Mouse (Mus musculus) intestine, postnatal 0 days (tissue): ENCODE measurements at regions not wholly inside any gene's neighbourhood (a gene's known extent, or its start where the extent isn't known, plus 50 kb on each side); places are given as distances from the start of the nearest gene placed in this dataset.

Experiments used
- ATAC-seq: fragments of 200-750 bp; cut with Nextera tagmentation; 2 replicates; pipeline ENCODE4 v1.8.0; 2017; ENCODE audit warnings: mild to moderate bottlenecking, moderate TSS enrichment, moderate library complexity
- H3K27ac ChIP-seq: fragments of 300-500 bp; sonication (generic); 2 replicates; pipeline ENCODE4 v1.5.1; 2014; ENCODE audit warnings: mild to moderate bottlenecking, low read depth, low read length, moderate library complexity
- H3K27me3 ChIP-seq: fragments of 300-500 bp; sonication (generic); replicated peaks from 2 replicates; pipeline ENCODE4 v1.6.1; 2014; ENCODE audit warnings: low read length, mixed read lengths; ENCODE audit not compliant: control insufficient read depth, insufficient read depth
- H3K36me3 ChIP-seq: fragments of 300-500 bp; sonication (generic); 2 replicates; pipeline ENCODE4 v1.6.1; 2014; ENCODE audit warnings: mild to moderate bottlenecking, moderate library complexity; ENCODE audit not compliant: control insufficient read depth, insufficient read depth
- H3K4me1 ChIP-seq: fragments of 300-500 bp; sonication (generic); replicated peaks from 2 replicates; pipeline ENCODE4 v1.6.1; 2014; ENCODE audit warnings: antibody characterized with exemption, low read length, mixed read lengths; ENCODE audit not compliant: control insufficient read depth, insufficient read depth
- H3K4me2 ChIP-seq: fragments of 300-500 bp; sonication (generic); replicated peaks from 2 replicates; pipeline ENCODE4 v1.6.1; 2014; ENCODE audit warnings: low read depth, mild to moderate bottlenecking, moderate library complexity
- H3K4me3 ChIP-seq: fragments of 300-500 bp; sonication (generic); 2 replicates; pipeline ENCODE4 v1.5.1; 2014; ENCODE audit warnings: low read depth, low read length
- H3K9ac ChIP-seq: fragments of 300-500 bp; sonication (generic); 2 replicates; pipeline ENCODE4 v1.6.1; 2014; ENCODE audit warnings: mild to moderate bottlenecking, low read depth, low read length
- H3K9me3 ChIP-seq: fragments of 300-500 bp; sonication (generic); 2 replicates; pipeline ENCODE4 v1.6.1; 2016; ENCODE audit warnings: mixed run types; ENCODE audit not compliant: control insufficient read depth
- CTCF ChIP-seq: sonication (generic); IDR thresholded peaks from 2 replicates; pipeline ENCODE4 v1.5.1; 2016; ENCODE audit warnings: low read depth, mild to moderate bottlenecking, control low read depth, antibody characterized with exemption, moderate library complexity
- WGBS: fragments of 180-500 bp; shearing (Covaris S2); extraction: QIAGEN DNeasy Blood & Tissue Kit; methylation state at CpG from one replicate; pipeline ENCODE4 v1.1.7; 2014; 5-methylcytosine and 5-hydroxymethylcytosine counted together

DNA sequence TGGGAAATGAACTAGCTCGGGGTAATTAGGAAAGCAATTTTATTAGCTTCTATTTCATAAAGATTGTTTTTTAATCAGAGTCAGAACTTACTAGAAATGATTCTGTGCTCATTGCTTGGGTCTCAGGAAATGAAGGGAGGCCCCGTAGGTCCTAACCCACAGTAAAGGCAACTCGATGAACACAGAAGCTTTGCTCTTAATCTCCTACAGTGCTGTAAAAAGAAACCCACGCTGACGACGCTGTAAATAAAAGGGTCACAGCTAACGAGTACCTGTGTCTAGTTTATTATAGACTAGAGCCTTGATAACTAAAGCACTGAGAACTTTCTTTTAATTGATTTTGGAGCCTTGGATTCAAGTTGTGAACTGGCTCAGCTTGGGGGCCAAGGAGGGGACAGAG is 618.7 kb downstream of the Bcl11a start:
- no peak overlapping the region for H3K4me2 ChIP-seq
- H3K9ac ChIP-seq, result no peak overlapping the region
- H3K4me3 ChIP-seq, result no peak overlapping the region
- no peak for TF ChIP-seq CTCF
- H3K27me3 ChIP-seq, result no peaks in the 10 kb centered on the region
- no peaks in the 10 kb centered on the region for H3K9me3 ChIP-seq
- ATAC-seq, result no peak
- no peaks in the 10 kb centered on the region for H3K4me1 ChIP-seq
- H3K36me3 ChIP-seq, result no peaks in the 10 kb centered on the region
- WGBS, result 32% methylated on average over 7 of the region's 7 CpGs
- H3K27ac ChIP-seq, result no peak overlapping the region

DNA sequence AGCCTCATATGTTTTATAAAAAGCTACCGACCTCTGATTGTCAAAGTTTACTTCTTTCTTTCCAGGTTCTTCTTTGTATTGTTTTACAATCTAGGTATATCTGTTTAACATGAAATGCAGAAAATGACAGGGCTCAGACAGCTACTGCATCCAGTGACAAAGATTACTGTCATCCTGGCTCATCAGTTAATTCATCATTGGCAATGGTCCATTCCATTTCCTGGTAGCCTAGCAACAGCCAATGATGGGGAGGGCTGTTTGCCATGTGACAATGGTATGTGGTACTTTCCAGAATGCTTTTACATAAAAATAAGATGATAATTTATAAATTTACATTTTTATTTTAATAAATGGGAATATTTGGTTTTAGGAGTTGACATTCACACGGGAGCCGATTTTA is 630.9 kb downstream of the Bcl11a start:
- Histone ChIP-seq H3K27ac (no peak overlapping the region), H3K36me3 (no peaks in the 10 kb centered on the region), H3K9ac (no peak overlapping the region), H3K4me1 (no peaks in the 10 kb centered on the region), H3K27me3 (no peaks in the 10 kb centered on the region), H3K4me2 (no peak overlapping the region), H3K4me3 (no peak overlapping the region), H3K9me3 (no peaks in the 10 kb centered on the region)
- ATAC-seq, result no peak
- 90% methylated on average over 3 of the region's 3 CpGs for WGBS
- no peak for TF ChIP-seq CTCF

DNA sequence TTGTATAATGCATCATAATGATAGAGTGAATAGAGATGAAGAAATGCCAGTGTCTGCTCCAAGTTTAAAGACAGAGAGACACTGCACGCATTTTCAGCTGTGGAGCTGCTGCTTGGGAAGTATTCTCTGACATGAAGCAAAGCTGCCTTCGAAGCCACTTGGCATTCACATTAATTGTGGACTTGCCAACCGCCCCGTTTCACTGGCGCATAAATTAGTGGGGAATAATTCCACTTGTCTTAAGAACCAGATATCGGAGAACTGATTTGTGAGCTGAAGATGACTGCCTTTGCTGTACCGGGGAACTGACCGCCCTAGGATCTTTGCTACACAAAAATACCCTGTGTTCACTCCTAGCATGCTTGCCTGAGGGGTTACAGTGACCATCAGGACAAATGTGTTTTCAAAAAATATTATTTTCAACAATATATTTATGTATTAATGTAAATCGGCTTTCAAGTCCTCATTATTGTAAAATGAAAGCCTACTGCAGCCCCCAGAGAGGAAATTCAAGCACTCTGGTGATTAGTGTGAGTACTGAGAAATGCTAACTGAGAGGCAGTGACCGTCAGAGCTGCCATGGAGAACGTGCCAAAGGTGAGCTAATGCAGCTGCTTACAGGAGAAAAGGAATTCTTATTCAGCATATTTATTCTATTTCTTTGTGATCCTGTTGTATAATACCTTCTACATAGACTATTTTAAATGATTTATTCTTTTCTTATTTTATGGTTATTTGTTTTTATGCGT is 638.9 kb downstream of the Bcl11a start:
- no peak for TF ChIP-seq CTCF
- H3K36me3 ChIP-seq, result no peaks in the 10 kb centered on the region
- H3K4me1 ChIP-seq, result no peaks in the 10 kb centered on the region
- WGBS, result 77% methylated on average over 12 of the region's 12 CpGs
- H3K27me3 ChIP-seq, result no peaks in the 10 kb centered on the region
- H3K27ac ChIP-seq, result no peak overlapping the region
- ATAC-seq, result no peak
- no peak overlapping the region for H3K4me3 ChIP-seq
- H3K4me2 ChIP-seq, result no peak overlapping the region
- no peaks in the 10 kb centered on the region for H3K9me3 ChIP-seq
- no peak overlapping the region for H3K9ac ChIP-seq

DNA sequence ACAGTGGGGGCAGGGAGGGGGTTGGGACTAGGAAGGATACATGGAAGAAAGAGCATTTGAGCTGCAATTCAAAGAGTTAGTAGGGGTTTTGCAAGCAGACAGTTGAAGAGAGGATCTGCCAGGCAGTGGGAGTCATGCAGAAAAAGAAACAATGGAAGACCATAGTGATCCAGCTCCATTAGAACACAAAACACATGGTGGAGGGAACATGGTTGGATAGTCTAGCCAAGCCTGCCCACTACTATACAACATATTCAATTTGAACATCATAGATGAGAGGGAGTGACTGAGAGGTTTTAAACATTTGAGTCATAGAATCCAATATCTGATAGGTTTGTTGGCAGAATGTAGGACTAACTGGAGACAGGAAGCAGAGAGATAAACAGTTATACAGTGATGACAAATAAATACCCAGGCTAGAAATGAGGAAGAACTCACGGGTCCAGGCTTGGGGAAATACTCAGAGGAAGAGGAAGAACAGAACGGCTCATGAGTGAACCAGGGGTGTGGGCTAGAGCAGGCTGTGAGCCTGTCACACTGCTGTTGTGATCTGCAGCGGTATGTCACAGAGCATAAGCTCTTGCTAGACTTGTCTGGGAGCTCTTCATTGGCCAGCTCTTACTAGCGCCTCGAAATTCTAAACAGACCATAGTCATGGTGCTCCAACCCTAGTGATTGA is 646.5 kb downstream of the Bcl11a start:
- ATAC-seq, result no peak
- no peak overlapping the region for H3K4me2 ChIP-seq
- no peak for TF ChIP-seq CTCF

GRCm38 (mm10) chr11:24726331-24726730 is 648.5 kb downstream of the Bcl11a start:
- Histone ChIP-seq H3K27me3 (no peaks in the 10 kb centered on the region), H3K4me3 (no peak overlapping the region), H3K4me2 (no peak overlapping the region), H3K9me3 (no peaks in the 10 kb centered on the region), H3K36me3 (no peaks in the 10 kb centered on the region), H3K9ac (no peak overlapping the region), H3K4me1 (no peaks in the 10 kb centered on the region), H3K27ac (no peak overlapping the region)
- no peak for TF ChIP-seq CTCF
- no peak for ATAC-seq
- WGBS, result 51% methylated on average over 3 of the region's 3 CpGs

More for the DNA sequence above, 646.5 kb downstream of the Bcl11a start:
- Histone ChIP-seq H3K9ac (no peak overlapping the region), H3K4me3 (no peak overlapping the region), H3K4me1 (no peaks in the 10 kb centered on the region), H3K36me3 (no peaks in the 10 kb centered on the region), H3K27ac (no peak overlapping the region), H3K27me3 (no peaks in the 10 kb centered on the region), H3K9me3 (no peaks in the 10 kb centered on the region)
- 72% methylated on average over 5 of the region's 5 CpGs for WGBS

GRCm38 (mm10) chr11:24727404-24727803 is 649.5 kb downstream of the Bcl11a start:
- TF ChIP-seq CTCF, result no peak
- Histone ChIP-seq H3K4me2 (no peak overlapping the region), H3K9me3 (no peaks in the 10 kb centered on the region), H3K27ac (no peak overlapping the region), H3K4me1 (no peaks in the 10 kb centered on the region), H3K27me3 (no peaks in the 10 kb centered on the region), H3K9ac (no peak overlapping the region), H3K36me3 (no peaks in the 10 kb centered on the region), H3K4me3 (no peak overlapping the region)
- WGBS, result 49% methylated on average over 1 of the region's 1 CpGs
- ATAC-seq, result no peak
